Mouse (Mus musculus): ENCODE measurements around the gene Rpusd4. TPM values are rescaled to one million over a fixed set of nuclear protein-coding genes. Genes with fewer than 3 reads are reported as not detected.
A peak's percentile ranks its signal among the peaks of the same experiment; 100 is the strongest.

Gene Rpusd4
- polyA plus RNA-seq, 1 experiment from 2014 or later = 24.2 TPM

DNA sequence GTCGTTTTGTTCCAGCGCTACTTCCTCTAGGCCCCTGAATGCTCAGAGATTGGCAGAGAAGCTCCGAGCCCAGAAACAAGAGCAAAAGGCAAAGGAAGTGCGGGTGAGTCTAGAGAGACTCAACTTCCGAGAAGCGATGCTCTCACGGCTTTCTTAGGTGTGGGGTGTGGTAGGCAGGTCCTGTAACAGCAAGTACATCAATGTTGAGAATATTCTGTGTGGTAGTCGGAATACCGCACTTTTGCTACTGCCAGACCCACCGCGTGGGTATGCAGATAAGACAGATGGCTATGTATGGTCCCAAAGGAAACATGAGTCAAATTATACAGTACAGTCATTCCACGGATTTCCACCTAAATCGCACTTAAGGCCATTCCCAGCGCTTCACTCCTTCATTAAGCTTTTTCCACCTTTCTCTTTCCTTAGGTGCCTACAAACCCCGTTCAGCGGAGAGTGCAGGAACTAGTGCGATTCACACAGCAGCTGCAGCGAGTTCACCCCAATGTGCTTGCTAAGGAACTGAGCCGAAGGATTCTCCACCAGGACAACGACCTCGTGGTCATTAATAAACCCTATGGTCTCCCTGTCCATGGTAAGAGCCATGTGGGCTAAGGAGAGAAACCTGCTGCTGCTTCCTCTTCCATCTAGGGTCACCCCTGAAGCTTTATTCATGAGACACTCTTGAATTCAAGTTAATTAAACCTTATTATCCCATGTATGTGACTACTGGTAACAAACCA is 481 bp downstream of the Rpusd4 start:
- peak overlapping the region; percentile 84 for H3K4me2 ChIP-seq (ENCODE audit: low read length)

DNA sequence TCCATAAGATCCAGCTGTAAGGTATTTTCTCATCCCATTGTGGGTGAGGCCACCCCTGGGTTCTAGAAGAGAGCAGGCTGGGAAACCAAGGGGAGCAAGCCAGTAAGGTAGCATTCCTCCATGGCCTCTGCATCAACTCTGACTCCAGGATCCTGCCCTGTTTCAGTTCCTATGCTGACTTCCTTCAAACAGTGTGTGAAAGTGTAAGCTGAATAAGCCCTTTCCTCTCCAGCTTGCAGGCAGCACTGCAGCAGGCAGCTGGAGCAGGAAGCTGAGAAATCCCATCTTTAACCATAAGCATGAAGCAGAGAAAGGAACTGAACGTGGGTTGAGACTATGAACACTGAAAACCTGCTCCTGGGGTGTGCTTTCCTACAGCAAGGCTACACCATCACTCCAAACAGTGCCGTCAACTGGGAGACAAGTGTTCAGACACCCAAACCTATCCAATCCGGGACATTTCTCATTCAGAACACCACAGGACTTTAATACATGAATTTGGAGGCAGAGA is 10.2 kb downstream of the Rpusd4 start:
- peaks cover 63% of the 10 kb centered on the region for H3K36me3 ChIP-seq (ENCODE audit: control insufficient read depth, insufficient read depth, low read length)

More for the DNA sequence above, 481 bp downstream of the Rpusd4 start:
- Histone ChIP-seq H3K4me1 (ENCODE audit: control insufficient read depth in 2 of 2, insufficient read depth in 2 of 2, low read length in 2 of 2) (peaks cover 5 to 17% of the 10 kb centered on the region in 2 experiments), H3K4me3 (ENCODE audit: control insufficient read depth in 1 of 2, insufficient read depth in 1 of 2, low read depth in 1 of 2, low read length in 2 of 2) (peak overlapping the region; percentile 79 to 97), H3K9me3 (ENCODE audit: control insufficient read depth, low read length) (no peaks in the 10 kb centered on the region), H3K36me3 (ENCODE audit: control insufficient read depth, insufficient read depth, low read length) (peaks cover 27% of the 10 kb centered on the region), H3K27me3 (ENCODE audit: control insufficient read depth, insufficient read depth, low read length) (no peaks in the 10 kb centered on the region), H3K9ac (ENCODE audit: low read length) (peak overlapping the region; percentile 83), H3K27ac (replicated peaks in 1 of 2; ENCODE audit: control insufficient read depth in 1 of 2, insufficient read depth in 1 of 2, low read depth in 2 of 2, low read length in 2 of 2) (peak overlapping the region; percentile 39 to 85; a peak in 3 of 4 replicates)
- WGBS = 1% methylated on average over 21 of the region's 21 CpGs
- peak; percentile 40; the same call in 1 of the 2 replicates for ATAC-seq (ENCODE audit: insufficient number of reproducible peaks, insufficient read depth, low FRiP score, low read depth)

DNA sequence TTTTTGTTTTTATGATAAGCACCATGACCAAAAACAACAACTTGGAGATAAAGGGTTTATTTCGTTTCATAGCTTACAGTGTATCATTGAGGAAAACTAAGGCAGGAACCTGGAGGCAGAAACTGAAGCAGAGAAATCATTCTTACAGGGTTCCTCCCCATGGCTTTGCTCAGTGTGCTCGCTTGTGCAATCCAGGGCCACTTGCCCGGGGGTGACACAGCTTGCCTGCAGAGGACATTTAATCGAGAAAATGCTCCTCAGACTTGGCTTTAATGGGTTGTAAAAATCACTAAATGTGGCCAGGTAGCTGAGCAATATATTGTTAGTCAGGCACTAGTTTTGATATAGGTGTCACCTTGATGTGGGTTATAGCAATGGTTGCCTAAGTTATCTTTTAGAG is 10.8 kb downstream of the Rpusd4 start:
- no peak overlapping the region for H3K9ac ChIP-seq (ENCODE audit: low read length)
- no peak overlapping the region for H3K27ac ChIP-seq (replicated peaks in 1 of 2; ENCODE audit: control insufficient read depth in 1 of 2, insufficient read depth in 1 of 2, low read depth in 2 of 2, low read length in 2 of 2)
- H3K36me3 ChIP-seq (ENCODE audit: control insufficient read depth, insufficient read depth, low read length) = peaks cover 58% of the 10 kb centered on the region
- ATAC-seq (ENCODE audit: insufficient number of reproducible peaks, insufficient read depth, low FRiP score, low read depth) = no peak
- H3K4me3 ChIP-seq (ENCODE audit: control insufficient read depth in 1 of 2, insufficient read depth in 1 of 2, low read depth in 1 of 2, low read length in 2 of 2) = no peak overlapping the region
- no peaks in the 10 kb centered on the region for H3K9me3 ChIP-seq (ENCODE audit: control insufficient read depth, low read length)
- no peaks in the 10 kb centered on the region for H3K4me1 ChIP-seq (ENCODE audit: control insufficient read depth in 2 of 2, insufficient read depth in 2 of 2, low read length in 2 of 2)
- WGBS = 81% methylated on average over 4 of the region's 4 CpGs
- no peak overlapping the region for H3K4me2 ChIP-seq (ENCODE audit: low read length)
- no peaks in the 10 kb centered on the region for H3K27me3 ChIP-seq (ENCODE audit: control insufficient read depth, insufficient read depth, low read length)

More for the DNA sequence above, 10.2 kb downstream of the Rpusd4 start:
- Histone ChIP-seq H3K4me1 (ENCODE audit: control insufficient read depth in 2 of 2, insufficient read depth in 2 of 2, low read length in 2 of 2) (no peaks in the 10 kb centered on the region), H3K27ac (replicated peaks in 1 of 2; ENCODE audit: control insufficient read depth in 1 of 2, insufficient read depth in 1 of 2, low read depth in 2 of 2, low read length in 2 of 2) (no peak overlapping the region), H3K4me3 (ENCODE audit: control insufficient read depth in 1 of 2, insufficient read depth in 1 of 2, low read depth in 1 of 2, low read length in 2 of 2) (no peak overlapping the region), H3K27me3 (ENCODE audit: control insufficient read depth, insufficient read depth, low read length) (no peaks in the 10 kb centered on the region), H3K4me2 (ENCODE audit: low read length) (no peak overlapping the region), H3K9me3 (ENCODE audit: control insufficient read depth, low read length) (no peaks in the 10 kb centered on the region), H3K9ac (ENCODE audit: low read length) (no peak overlapping the region)
- WGBS = 84% methylated on average over 3 of the region's 3 CpGs
- no peak for ATAC-seq (ENCODE audit: insufficient number of reproducible peaks, insufficient read depth, low FRiP score, low read depth)

DNA sequence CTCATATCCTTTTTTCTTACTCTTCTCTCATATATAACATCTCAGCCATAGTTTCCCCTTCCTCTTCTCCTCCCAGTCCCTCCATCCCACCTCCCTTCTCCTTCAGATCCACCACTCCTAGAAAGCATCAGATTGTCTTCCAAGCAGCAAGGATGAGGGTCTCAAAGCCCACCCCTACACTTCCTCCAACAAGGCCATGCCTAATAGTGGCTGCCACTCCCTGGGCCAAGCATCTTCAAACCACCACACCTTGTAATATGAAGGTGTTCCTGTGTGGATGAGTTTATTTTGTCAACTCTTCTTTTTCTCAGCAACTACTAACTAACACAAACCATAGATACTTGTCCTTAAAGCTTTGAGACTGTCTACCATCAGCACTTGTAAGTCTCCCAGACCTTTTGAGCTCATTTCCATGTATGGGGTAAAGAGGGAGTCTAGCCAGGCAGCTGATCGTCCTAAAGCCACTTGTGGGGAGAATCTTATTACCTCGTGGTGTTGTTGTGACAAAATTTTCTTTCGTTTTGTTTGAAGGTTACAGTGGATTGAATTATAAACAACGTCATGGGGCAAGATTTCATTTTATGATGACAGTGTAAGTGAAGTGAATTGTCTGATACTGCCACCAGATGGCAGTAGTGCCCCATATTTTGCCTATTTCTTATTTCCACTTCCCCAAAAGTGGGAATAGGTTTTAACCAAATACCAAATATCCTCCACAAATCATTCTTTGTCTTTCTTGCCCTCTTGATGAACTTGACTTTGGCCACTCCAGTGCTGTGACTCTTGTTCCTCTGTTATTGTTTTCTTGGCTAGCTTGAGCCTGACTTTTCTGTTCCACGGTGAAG is 14.6 kb downstream of the Rpusd4 start:
- no peak overlapping the region for H3K4me3 ChIP-seq (ENCODE audit: control insufficient read depth in 1 of 2, insufficient read depth in 1 of 2, low read depth in 1 of 2, low read length in 2 of 2)
- no peak overlapping the region for H3K27ac ChIP-seq (replicated peaks in 1 of 2; ENCODE audit: control insufficient read depth in 1 of 2, insufficient read depth in 1 of 2, low read depth in 2 of 2, low read length in 2 of 2)
- 18% methylated on average over 5 of the region's 5 CpGs for WGBS

DNA sequence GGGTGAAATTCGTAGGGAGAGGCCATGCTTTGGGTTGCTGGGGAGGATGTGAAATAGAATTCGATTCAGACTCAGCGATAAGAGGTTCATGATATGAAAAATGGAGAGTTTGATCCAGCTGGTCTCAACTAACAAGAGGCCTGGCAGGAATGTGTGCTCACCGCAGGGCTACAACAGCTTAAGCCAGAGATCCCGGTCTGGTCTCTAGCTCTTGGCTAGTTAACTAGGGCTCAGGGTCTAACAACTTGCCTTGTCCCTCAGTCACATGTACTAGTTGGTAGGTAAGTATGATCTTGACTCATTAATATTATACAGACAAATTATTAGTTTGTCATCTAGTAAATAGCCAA is 15.2 kb downstream of the Rpusd4 start:
- no peak overlapping the region for H3K27ac ChIP-seq (replicated peaks in 1 of 2; ENCODE audit: control insufficient read depth in 1 of 2, insufficient read depth in 1 of 2, low read depth in 2 of 2, low read length in 2 of 2)
- ATAC-seq (ENCODE audit: insufficient number of reproducible peaks, insufficient read depth, low FRiP score, low read depth) = no peak

More for the DNA sequence above, 14.6 kb downstream of the Rpusd4 start:
- no peak overlapping the region for H3K4me2 ChIP-seq (ENCODE audit: low read length)
- H3K4me1 ChIP-seq (ENCODE audit: control insufficient read depth in 2 of 2, insufficient read depth in 2 of 2, low read length in 2 of 2) = peaks cover 0 to 3% of the 10 kb centered on the region in 2 experiments; a peak in 2 of 4 replicates
- no peaks in the 10 kb centered on the region for H3K9me3 ChIP-seq (ENCODE audit: control insufficient read depth, low read length)
- no peak for ATAC-seq (ENCODE audit: insufficient number of reproducible peaks, insufficient read depth, low FRiP score, low read depth)
- peaks cover 20% of the 10 kb centered on the region for H3K36me3 ChIP-seq (ENCODE audit: control insufficient read depth, insufficient read depth, low read length)
- H3K27me3 ChIP-seq (ENCODE audit: control insufficient read depth, insufficient read depth, low read length) = no peaks in the 10 kb centered on the region
- H3K9ac ChIP-seq (ENCODE audit: low read length) = no peak overlapping the region

DNA sequence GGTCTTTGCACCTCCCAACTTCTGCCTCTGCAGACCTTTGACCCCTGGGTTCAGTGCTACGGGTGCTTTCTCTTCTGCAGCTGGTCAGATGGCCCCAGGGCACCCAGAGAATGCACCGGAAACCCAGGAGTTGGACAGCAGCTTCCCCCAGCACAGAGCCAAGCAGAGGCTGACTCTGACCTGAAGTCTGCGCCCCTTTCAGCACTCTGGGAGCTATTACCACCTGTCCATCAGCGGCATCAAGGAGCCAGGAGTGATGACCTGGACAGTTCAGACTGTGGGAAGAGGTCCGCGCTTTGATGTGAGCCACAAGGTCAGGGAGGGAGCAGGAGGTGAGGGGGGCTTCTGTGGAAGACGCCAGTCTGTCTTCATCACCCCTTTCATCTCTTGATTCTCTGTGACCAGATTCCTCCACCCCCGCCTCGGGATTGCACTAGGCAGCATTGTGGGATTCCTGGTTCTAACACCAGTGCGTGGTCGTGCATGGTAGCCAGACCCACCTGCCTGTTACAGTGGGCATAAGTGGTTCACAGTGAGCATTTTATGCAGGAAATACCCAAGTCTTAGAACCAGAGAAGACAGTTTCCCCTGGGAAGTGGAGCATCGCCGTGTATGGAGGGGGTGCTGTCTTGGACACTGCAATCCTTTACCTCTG is 15.9 kb downstream of the Rpusd4 start:
- Histone ChIP-seq H3K4me3 (ENCODE audit: control insufficient read depth in 1 of 2, insufficient read depth in 1 of 2, low read depth in 1 of 2, low read length in 2 of 2) (no peak overlapping the region), H3K9me3 (ENCODE audit: control insufficient read depth, low read length) (no peaks in the 10 kb centered on the region), H3K27ac (replicated peaks in 1 of 2; ENCODE audit: control insufficient read depth in 1 of 2, insufficient read depth in 1 of 2, low read depth in 2 of 2, low read length in 2 of 2) (no peak overlapping the region), H3K4me2 (ENCODE audit: low read length) (no peak overlapping the region), H3K4me1 (ENCODE audit: control insufficient read depth in 2 of 2, insufficient read depth in 2 of 2, low read length in 2 of 2) (peaks cover 0 to 4% of the 10 kb centered on the region in 2 experiments; a peak in 2 of 4 replicates), H3K36me3 (ENCODE audit: control insufficient read depth, insufficient read depth, low read length) (0 out of 2 replicates have a peak, but pooled peaks cover 7% of the 10 kb centered on the region), H3K9ac (ENCODE audit: low read length) (no peak overlapping the region), H3K27me3 (ENCODE audit: control insufficient read depth, insufficient read depth, low read length) (no peaks in the 10 kb centered on the region)
- 68% methylated on average over 13 of the region's 13 CpGs for WGBS
- no peak for ATAC-seq (ENCODE audit: insufficient number of reproducible peaks, insufficient read depth, low FRiP score, low read depth)

More for the DNA sequence above, 15.2 kb downstream of the Rpusd4 start:
- 59% methylated on average over 5 of the region's 5 CpGs for WGBS
- Histone ChIP-seq H3K4me3 (ENCODE audit: control insufficient read depth in 1 of 2, insufficient read depth in 1 of 2, low read depth in 1 of 2, low read length in 2 of 2) (no peak overlapping the region), H3K36me3 (ENCODE audit: control insufficient read depth, insufficient read depth, low read length) (peaks cover 14% of the 10 kb centered on the region), H3K9ac (ENCODE audit: low read length) (no peak overlapping the region), H3K9me3 (ENCODE audit: control insufficient read depth, low read length) (no peaks in the 10 kb centered on the region), H3K4me2 (ENCODE audit: low read length) (no peak overlapping the region), H3K4me1 (ENCODE audit: control insufficient read depth in 2 of 2, insufficient read depth in 2 of 2, low read length in 2 of 2) (peaks cover 0 to 4% of the 10 kb centered on the region in 2 experiments; a peak in 2 of 4 replicates), H3K27me3 (ENCODE audit: control insufficient read depth, insufficient read depth, low read length) (no peaks in the 10 kb centered on the region)

DNA sequence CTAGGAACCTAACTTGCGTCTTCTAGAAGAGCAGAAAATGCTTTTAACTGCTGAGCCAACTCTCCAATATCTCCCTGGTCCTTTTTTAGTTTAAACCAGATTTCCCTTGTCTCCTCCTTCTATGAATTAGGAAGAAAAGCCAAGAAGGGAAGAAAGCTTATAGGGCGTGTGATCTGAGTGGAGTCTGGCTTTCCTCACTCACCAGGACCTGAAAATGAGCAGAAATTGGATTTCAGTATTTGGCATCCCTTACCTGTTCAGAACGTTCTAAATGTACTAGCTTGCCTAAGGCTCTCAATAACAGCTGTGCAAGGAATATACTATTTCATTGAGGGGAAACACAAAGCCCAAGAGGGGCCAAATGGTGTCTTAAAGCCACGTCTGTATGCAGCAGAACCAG is 16.7 kb downstream of the Rpusd4 start:
- Histone ChIP-seq H3K27ac (replicated peaks in 1 of 2; ENCODE audit: control insufficient read depth in 1 of 2, insufficient read depth in 1 of 2, low read depth in 2 of 2, low read length in 2 of 2) (no peak overlapping the region), H3K4me3 (ENCODE audit: control insufficient read depth in 1 of 2, insufficient read depth in 1 of 2, low read depth in 1 of 2, low read length in 2 of 2) (no peak overlapping the region), H3K4me1 (ENCODE audit: control insufficient read depth in 2 of 2, insufficient read depth in 2 of 2, low read length in 2 of 2) (peaks cover 0 to 4% of the 10 kb centered on the region in 2 experiments; a peak in 3 of 4 replicates), H3K9ac (ENCODE audit: low read length) (no peak overlapping the region), H3K4me2 (ENCODE audit: low read length) (no peak overlapping the region), H3K36me3 (ENCODE audit: control insufficient read depth, insufficient read depth, low read length) (0 out of 2 replicates have a peak, but pooled peaks cover 2% of the 10 kb centered on the region), H3K27me3 (ENCODE audit: control insufficient read depth, insufficient read depth, low read length) (no peaks in the 10 kb centered on the region), H3K9me3 (ENCODE audit: control insufficient read depth, low read length) (no peaks in the 10 kb centered on the region)
- ATAC-seq (ENCODE audit: insufficient number of reproducible peaks, insufficient read depth, low FRiP score, low read depth) = no peak
- 78% methylated on average over 4 of the region's 4 CpGs for WGBS
